Mouse (Mus musculus) gastrocnemius, postnatal 4 days (tissue): ENCODE data around the gene Rangap1. TPM values are rescaled to one million over a fixed set of nuclear protein-coding genes. Genes with fewer than 3 reads are reported as not detected.

ENCODE experiments used
- DNase-seq, 2 experiments: peaks; one replicate each; pipeline ENCODE4 v3.0.0; 2021 to 2022; ENCODE audit warnings: low spot score in 2 of 2, mixed read lengths in 2 of 2
- long read RNA-seq, 2 experiments: library from polyadenylated mRNA; stranded (forward); transcript quantifications; one replicate each; pipeline ENCODE4 v2.0.0; 2021
- total RNA-seq, 2 experiments: library from RNA; stranded (reverse); gene quantifications; 2 replicates each; pipeline ENCODE4 v1.2.3; 2021

Gene Rangap1
- total RNA-seq = 10 to 100 TPM; 37.9 to 38.5 TPM
- long read RNA-seq, experiment 1, transcript Rangap1-201 (16 exons, 3,033 nt) = major isoform, 47 of 63 reads
- long read RNA-seq, experiment 1, partial matches to known transcripts = 8 of 63 reads
- long read RNA-seq, experiment 1, other reads (novel, unspliced or antisense) = 4 of 63 reads
- long read RNA-seq, experiment 2, transcript Rangap1-201 (16 exons, 3,033 nt) = major isoform, 77 of 99 reads
- long read RNA-seq, experiment 2, partial matches to known transcripts = 7 of 99 reads
- long read RNA-seq, experiment 2, other reads (novel, unspliced or antisense) = 12 of 99 reads

GRCm38 (mm10) chr15:81744992-81745600 lies at the start of gene Rangap1, which contains the start of gene Zc3h7b:
Rangap1 (minus strand) TSS chr15:81745530.
Zc3h7b (plus strand) TSS chr15:81745057.
- DNase-seq = peak; percentile 60 to 79

DNA sequence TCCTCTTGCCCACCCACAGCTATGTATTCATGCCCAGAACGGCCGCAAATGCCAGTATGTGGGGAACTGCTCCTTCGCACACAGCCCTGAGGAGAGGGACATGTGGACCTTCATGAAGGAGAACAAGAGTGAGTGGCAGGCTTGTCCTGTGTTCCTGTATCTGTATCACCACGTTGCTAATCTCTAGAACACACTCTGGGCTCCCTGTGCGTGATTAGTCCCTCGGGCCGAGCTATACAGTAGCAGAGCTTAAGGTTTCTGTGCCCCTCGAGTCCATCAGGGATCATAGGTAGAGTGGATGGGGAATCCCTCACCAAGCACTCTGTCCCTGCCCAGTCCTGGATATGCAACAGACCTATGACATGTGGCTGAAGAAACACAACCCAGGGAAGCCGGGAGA lies 47.1 kb upstream of the Rangap1 start:
- DNase-seq = no peak

- DNase-seq = no peak
Measured at GRCm38 (mm10) chr15:81787525-81787924, 42.2 kb upstream of the Rangap1 start.

- no peak for DNase-seq
Measured at GRCm38 (mm10) chr15:81785701-81786100, 40.4 kb upstream of the Rangap1 start.

DNA sequence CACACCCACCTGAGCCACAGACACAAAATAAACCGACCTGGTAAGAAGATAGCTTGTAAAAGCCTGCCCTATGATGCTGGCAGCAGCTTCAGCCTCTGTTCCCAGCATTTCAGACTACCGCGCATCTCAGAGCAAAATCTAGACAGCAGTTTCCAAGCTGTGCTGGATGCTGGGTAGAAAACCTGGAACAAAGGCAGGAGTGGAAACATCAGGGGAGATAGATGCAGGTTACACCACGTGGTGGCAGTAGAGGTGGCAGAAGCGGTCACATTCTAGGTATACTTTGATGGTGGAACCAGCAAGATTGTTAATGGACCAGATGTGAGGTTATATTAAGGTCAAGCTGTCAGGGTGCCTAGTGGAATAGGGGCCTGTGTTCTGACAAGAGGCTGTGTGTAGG lies 39.4 kb upstream of the Rangap1 start:
- DNase-seq = no peak

GRCm38 (mm10) chr15:81781816-81782215 lies 36.5 kb upstream of the Rangap1 start:
- no peak for DNase-seq

DNA sequence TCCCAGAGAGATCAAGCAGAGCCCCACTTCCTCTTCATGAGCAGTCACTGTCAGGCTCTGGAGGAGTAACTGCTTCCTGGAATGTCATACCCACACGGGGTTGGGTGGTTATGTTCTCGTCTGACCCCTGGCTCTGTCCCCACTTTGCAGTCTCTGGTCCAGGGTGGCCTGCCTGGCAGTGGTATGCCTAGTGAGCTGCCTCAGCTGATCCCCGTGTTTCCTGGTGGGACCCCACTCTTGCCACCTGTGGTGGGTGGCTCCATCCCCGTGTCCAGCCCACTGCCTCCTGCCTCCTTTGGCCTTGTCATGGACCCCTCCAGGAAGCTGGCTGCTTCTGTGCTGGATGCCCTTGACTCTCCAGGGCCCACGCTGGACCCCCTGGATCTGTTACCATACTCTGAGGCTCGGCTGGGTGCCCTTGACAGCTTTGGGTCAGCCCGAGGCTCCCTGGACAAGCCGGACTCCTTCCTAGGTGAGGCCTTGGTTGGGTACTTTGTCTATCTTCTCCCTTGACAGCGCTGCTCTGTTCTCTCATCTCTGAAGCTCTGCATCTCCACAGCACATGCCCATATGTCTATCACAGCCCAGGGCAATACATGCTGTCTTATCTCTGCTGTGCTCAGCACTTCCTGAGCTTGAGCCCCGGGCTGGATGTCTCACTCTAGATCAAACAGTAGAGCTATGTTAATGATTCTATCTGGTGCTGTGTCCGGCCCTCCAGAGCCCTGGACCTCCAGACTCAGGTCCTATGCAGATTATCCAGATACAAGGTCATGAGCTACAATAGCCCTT lies 31.5 kb upstream of the Rangap1 start:
- no peak for DNase-seq

DNA sequence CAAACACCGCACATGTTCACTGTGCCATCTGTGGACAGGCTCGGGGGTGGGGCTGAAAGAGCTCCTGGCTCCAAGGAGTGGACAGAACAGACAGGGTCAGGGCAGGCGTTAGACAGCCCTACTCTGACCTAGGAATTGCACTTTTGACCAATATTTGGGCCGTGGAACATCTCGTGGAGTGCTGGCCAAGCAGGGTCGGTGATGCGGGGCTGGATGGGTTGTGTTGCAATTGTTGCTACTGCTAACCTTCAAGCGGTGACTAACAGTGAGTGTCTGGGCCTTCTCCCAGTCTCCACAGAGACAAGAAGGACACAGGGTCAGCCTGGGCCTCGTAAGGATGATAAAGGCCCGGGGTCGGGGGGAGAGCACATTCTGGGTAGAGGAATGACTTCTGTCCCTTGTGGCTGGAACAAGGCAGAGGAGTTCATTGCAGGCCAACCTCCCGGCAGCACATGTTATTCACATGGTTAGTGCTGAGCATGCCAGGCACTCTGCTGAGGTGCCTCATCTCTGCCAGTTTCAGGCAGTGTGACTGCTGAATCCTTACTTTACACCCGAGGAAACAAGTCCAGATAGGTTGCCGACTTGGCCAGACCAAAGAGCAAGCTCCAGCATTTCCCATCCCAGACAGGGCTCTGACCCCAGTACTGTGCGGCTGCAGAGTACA lies 29.3 kb upstream of the Rangap1 start:
- no peak for DNase-seq

DNA sequence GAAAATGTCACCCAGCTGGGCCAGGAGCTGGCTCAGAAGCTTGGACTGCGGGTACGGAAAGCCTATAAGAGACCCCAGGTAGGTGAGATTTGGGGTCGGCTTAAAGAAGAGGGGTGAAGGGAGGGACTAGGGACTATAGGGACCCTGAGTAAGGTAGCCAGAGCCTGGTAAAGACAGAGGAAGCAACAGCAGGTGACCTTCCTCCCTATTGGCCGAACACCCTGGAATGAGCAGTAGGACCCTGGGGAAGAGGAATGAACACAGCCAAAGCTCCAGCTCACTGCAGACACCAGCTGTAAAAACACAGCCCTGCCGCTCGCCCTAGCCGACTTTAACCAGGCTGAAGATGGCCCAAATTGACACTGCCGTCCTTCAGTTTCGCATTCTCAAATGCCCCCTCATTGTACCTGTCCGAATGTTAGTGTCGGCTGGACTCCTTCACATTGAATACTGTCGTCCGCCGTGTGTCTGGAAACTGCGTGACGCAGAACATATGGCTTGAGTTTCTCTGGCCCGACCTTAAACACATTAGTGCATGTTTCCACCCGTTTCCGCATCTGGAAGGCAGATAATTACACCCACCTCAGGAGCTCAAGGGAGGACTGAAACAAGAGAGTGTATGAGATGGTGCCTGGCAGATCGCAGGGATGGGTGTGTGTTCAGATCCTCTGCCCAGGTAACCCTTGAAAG lies 27.2 kb upstream of the Rangap1 start:
- DNase-seq = no peak

GRCm38 (mm10) chr15:81769037-81769436 lies 23.7 kb upstream of the Rangap1 start:
- no peak for DNase-seq

GRCm38 (mm10) chr15:81766439-81766838 lies 21.1 kb upstream of the Rangap1 start:
- DNase-seq = no peak

- no peak for DNase-seq
Measured at GRCm38 (mm10) chr15:81765651-81766050, 20.3 kb upstream of the Rangap1 start.

- no peak for DNase-seq
Measured at GRCm38 (mm10) chr15:81764573-81764972, 19.2 kb upstream of the Rangap1 start.

- DNase-seq = no peak
Measured at GRCm38 (mm10) chr15:81761959-81762358, 16.6 kb upstream of the Rangap1 start.

GRCm38 (mm10) chr15:81761381-81761780 lies 16.1 kb upstream of the Rangap1 start:
- no peak for DNase-seq

GRCm38 (mm10) chr15:81760361-81761079 lies 15.2 kb upstream of the Rangap1 start:
- DNase-seq = no peak

GRCm38 (mm10) chr15:81759542-81759941 lies 14.2 kb upstream of the Rangap1 start:
- DNase-seq = no peak

- DNase-seq = no peak
Measured at GRCm38 (mm10) chr15:81758701-81759100, 13.4 kb upstream of the Rangap1 start.

DNA sequence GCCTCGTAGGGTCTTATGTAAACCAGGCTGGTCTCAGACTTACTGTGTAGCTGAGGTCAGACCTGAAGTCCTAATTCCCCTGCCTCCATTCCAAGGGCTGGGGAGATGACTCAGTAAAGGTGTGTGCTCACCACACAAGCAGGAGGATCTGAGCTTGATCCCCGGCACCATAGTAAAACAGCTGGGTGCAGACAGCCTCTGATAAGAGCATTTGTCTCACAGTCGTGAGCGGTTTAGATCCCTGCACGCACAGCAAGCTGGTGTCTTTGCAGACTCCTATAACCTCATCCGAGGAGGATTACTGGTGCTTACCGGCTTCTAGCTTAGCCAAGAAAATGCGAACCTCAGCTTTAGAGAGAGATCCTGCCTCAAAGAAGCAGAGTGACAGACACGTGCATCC lies 8.3 kb upstream of the Rangap1 start:
- no peak for DNase-seq

DNA sequence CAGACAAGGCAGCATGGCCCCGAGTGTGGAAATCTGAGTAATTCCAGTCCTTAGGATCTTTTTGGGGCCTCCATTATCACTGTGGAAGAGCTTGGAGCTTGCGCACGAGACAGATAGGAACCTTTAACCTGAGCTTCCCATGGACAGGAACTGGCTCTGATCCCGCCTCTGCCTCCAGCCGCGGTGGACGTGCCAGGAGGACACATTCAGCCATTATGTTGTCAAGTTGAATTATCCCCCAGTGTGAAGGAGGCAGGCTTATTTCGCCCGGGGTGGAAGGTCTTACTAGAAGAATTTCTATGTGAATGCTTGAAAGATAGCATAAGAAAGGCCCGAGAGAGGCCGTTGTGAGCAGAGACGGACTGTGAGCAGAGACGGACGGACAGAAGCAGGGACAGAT lies 4.4 kb upstream of the Rangap1 start:
- no peak for DNase-seq
